Mouse (Mus musculus): ENCODE results near the gene Aco2. TPM values are rescaled to one million over a fixed set of nuclear protein-coding genes. Genes with fewer than 3 reads are reported as not detected.
"Not testable (repeated sequence)": the region's sequence is repeated elsewhere in the genome, so short reads cannot be mapped to it uniquely, and the experiment has no call there.

The Aco2 gene
- polyA plus RNA-seq, 1 experiment from 2014 or later: 252 TPM

GRCm38 (mm10) chr15:81886795-81887550 lies 14.9 kb downstream of the Aco2 start:
- no peak overlapping the region for H3K9ac ChIP-seq

GRCm38 (mm10) chr15:81889175-81889574 lies 17.1 kb downstream of the Aco2 start:
- ATAC-seq (ENCODE audit: low read depth): no peak
- H3K4me1 ChIP-seq (replicated peaks): no peaks in the 10 kb centered on the region
- no peaks in the 10 kb centered on the region for H3K9me3 ChIP-seq
- 93% methylated on average over 7 of the region's 7 CpGs for WGBS
- H3K27me3 ChIP-seq: no peaks in the 10 kb centered on the region
- H3K4me2 ChIP-seq: no peak overlapping the region
- H3K4me3 ChIP-seq: no peak overlapping the region
- H3K9ac ChIP-seq: no peak overlapping the region
- peaks cover 52% of the 10 kb centered on the region for H3K36me3 ChIP-seq
- no peak overlapping the region for H3K27ac ChIP-seq (replicated peaks)

More at GRCm38 (mm10) chr15:81886795-81887550, 14.9 kb downstream of the Aco2 start:
- no peak overlapping the region for H3K27ac ChIP-seq (replicated peaks)
- H3K4me3 ChIP-seq: no peak overlapping the region
- H3K9me3 ChIP-seq: no peaks in the 10 kb centered on the region
- no peak overlapping the region for H3K4me2 ChIP-seq
- no peak for ATAC-seq (ENCODE audit: low read depth)
- H3K4me1 ChIP-seq (replicated peaks): 0 out of 2 replicates have a peak, but pooled peaks cover 8% of the 10 kb centered on the region
- 94% methylated on average over 6 of the region's 6 CpGs for WGBS
- no peaks in the 10 kb centered on the region for H3K27me3 ChIP-seq
- peaks cover 31% of the 10 kb centered on the region for H3K36me3 ChIP-seq

- no peak overlapping the region for H3K9ac ChIP-seq
- no peaks in the 10 kb centered on the region for H3K4me1 ChIP-seq (replicated peaks)
- no peak for ATAC-seq (ENCODE audit: low read depth)
- 93% methylated on average over 7 of the region's 7 CpGs for WGBS
- no peaks in the 10 kb centered on the region for H3K27me3 ChIP-seq
- peaks cover 70% of the 10 kb centered on the region for H3K36me3 ChIP-seq
- H3K4me2 ChIP-seq: no peak overlapping the region
- no peak overlapping the region for H3K4me3 ChIP-seq
- no peaks in the 10 kb centered on the region for H3K9me3 ChIP-seq
- no peak overlapping the region for H3K27ac ChIP-seq (replicated peaks)
These were observed 19.2 kb downstream of the Aco2 start for GRCm38 (mm10) chr15:81891140-81891802.

- H3K4me3 ChIP-seq: no peak overlapping the region
These were observed 19.9 kb downstream of the Aco2 start for GRCm38 (mm10) chr15:81891822-81892580.

GRCm38 (mm10) chr15:81894002-81894401 lies 21.9 kb downstream of the Aco2 start:
- Histone ChIP-seq H3K9ac (no peak overlapping the region), H3K27ac (replicated peaks) (no peak overlapping the region), H3K9me3 (no peaks in the 10 kb centered on the region), H3K36me3 (peaks cover 94% of the 10 kb centered on the region), H3K4me2 (no peak overlapping the region), H3K27me3 (no peaks in the 10 kb centered on the region), H3K4me1 (replicated peaks) (no peaks in the 10 kb centered on the region), H3K4me3 (no peak overlapping the region)
- ATAC-seq (ENCODE audit: low read depth): no peak
- 92% methylated on average over 1 of the region's 1 CpGs for WGBS

More at GRCm38 (mm10) chr15:81891822-81892580, 19.9 kb downstream of the Aco2 start:
- Histone ChIP-seq H3K36me3 (peaks cover 77% of the 10 kb centered on the region), H3K27ac (replicated peaks) (no peak overlapping the region), H3K9me3 (no peaks in the 10 kb centered on the region), H3K4me2 (no peak overlapping the region), H3K4me1 (replicated peaks) (no peaks in the 10 kb centered on the region), H3K27me3 (no peaks in the 10 kb centered on the region), H3K9ac (no peak overlapping the region)
- no peak for ATAC-seq (ENCODE audit: low read depth)
- 93% methylated on average over 8 of the region's 8 CpGs for WGBS

GRCm38 (mm10) chr15:81896407-81896806 lies 24.3 kb downstream of the Aco2 start:
- H3K36me3 ChIP-seq: peaks cover 91% of the 10 kb centered on the region
- no peaks in the 10 kb centered on the region for H3K4me1 ChIP-seq (replicated peaks)
- no peak overlapping the region for H3K4me3 ChIP-seq
- no peaks in the 10 kb centered on the region for H3K9me3 ChIP-seq
- no peak overlapping the region for H3K27ac ChIP-seq (replicated peaks)
- H3K4me2 ChIP-seq: no peak overlapping the region
- H3K27me3 ChIP-seq: no peaks in the 10 kb centered on the region
- no peak for ATAC-seq (ENCODE audit: low read depth)
- 90% methylated on average over 2 of the region's 2 CpGs for WGBS
- H3K9ac ChIP-seq: no peak overlapping the region

GRCm38 (mm10) chr15:81897607-81898285 lies 25.6 kb downstream of the Aco2 start:
- Histone ChIP-seq H3K4me3 (no peak overlapping the region), H3K4me2 (no peak overlapping the region), H3K4me1 (replicated peaks) (no peaks in the 10 kb centered on the region), H3K36me3 (peaks cover 94% of the 10 kb centered on the region), H3K9ac (no peak overlapping the region), H3K27ac (replicated peaks) (no peak overlapping the region), H3K27me3 (no peaks in the 10 kb centered on the region), H3K9me3 (no peaks in the 10 kb centered on the region)
- ATAC-seq (ENCODE audit: low read depth): no peak
- WGBS: 89% methylated on average over 5 of the region's 5 CpGs

- peaks cover 94% of the 10 kb centered on the region for H3K36me3 ChIP-seq
- no peak overlapping the region for H3K9ac ChIP-seq
- H3K27me3 ChIP-seq: no peaks in the 10 kb centered on the region
- no peaks in the 10 kb centered on the region for H3K4me1 ChIP-seq (replicated peaks)
- no peak overlapping the region for H3K4me3 ChIP-seq
- ATAC-seq (ENCODE audit: low read depth): no peak
- WGBS: 93% methylated on average over 2 of the region's 2 CpGs
- H3K4me2 ChIP-seq: no peak overlapping the region
- H3K9me3 ChIP-seq: no peaks in the 10 kb centered on the region
- no peak overlapping the region for H3K27ac ChIP-seq (replicated peaks)
These were observed 26.6 kb downstream of the Aco2 start for GRCm38 (mm10) chr15:81898751-81899150.

- no peak for ATAC-seq (ENCODE audit: low read depth)
- WGBS: 40% methylated on average over 2 of the region's 2 CpGs
- Histone ChIP-seq H3K4me3 (no peak overlapping the region), H3K36me3 (peaks cover 97% of the 10 kb centered on the region), H3K27me3 (no peaks in the 10 kb centered on the region), H3K27ac (replicated peaks) (no peak overlapping the region), H3K4me2 (no peak overlapping the region), H3K4me1 (replicated peaks) (no peaks in the 10 kb centered on the region), H3K9me3 (no peaks in the 10 kb centered on the region), H3K9ac (no peak overlapping the region)
These were observed 32.8 kb downstream of the Aco2 start for GRCm38 (mm10) chr15:81904939-81905338.

GRCm38 (mm10) chr15:81907953-81908352 lies 35.8 kb downstream of the Aco2 start:
- Histone ChIP-seq H3K4me3 (no peak overlapping the region), H3K27ac (replicated peaks) (no peak overlapping the region), H3K36me3 (peaks cover 97% of the 10 kb centered on the region), H3K4me2 (no peak overlapping the region), H3K27me3 (no peaks in the 10 kb centered on the region), H3K9ac (no peak overlapping the region), H3K4me1 (replicated peaks) (no peaks in the 10 kb centered on the region), H3K9me3 (no peaks in the 10 kb centered on the region)
- ATAC-seq (ENCODE audit: low read depth): no peak
- WGBS: 90% methylated on average over 8 of the region's 8 CpGs

- peaks cover 98% of the 10 kb centered on the region for H3K36me3 ChIP-seq
- H3K9me3 ChIP-seq; H3K4me3 ChIP-seq; H3K4me1 ChIP-seq (replicated peaks); H3K4me2 ChIP-seq; ATAC-seq (ENCODE audit: low read depth); H3K27me3 ChIP-seq; H3K27ac ChIP-seq (replicated peaks); H3K9ac ChIP-seq: not testable (repeated sequence)
- WGBS: 88% methylated on average over 4 of the region's 4 CpGs
These were observed 36.7 kb downstream of the Aco2 start for GRCm38 (mm10) chr15:81908767-81909166.

GRCm38 (mm10) chr15:81912498-81912897 lies 40.4 kb downstream of the Aco2 start:
- Histone ChIP-seq H3K9ac (no peak overlapping the region), H3K36me3 (peaks cover 94% of the 10 kb centered on the region), H3K27ac (replicated peaks) (no peak overlapping the region), H3K27me3 (no peaks in the 10 kb centered on the region), H3K9me3 (no peaks in the 10 kb centered on the region), H3K4me1 (replicated peaks) (no peaks in the 10 kb centered on the region), H3K4me2 (no peak overlapping the region), H3K4me3 (no peak overlapping the region)
- ATAC-seq (ENCODE audit: low read depth): no peak
- WGBS: 91% methylated on average over 2 of the region's 2 CpGs

Measured in neural tube, embryonic 13.5 days (tissue).